ENCODE assay signal across 17 mouse cellular contexts in genomic region chr1:177727883-177728525, GRCm38 (mm10). TPM values are rescaled to one million over a fixed set of nuclear protein-coding genes. Genes with fewer than 3 reads are reported as not detected.
"Had no signal": no experiment of that assay in that cellular context is flagged by ENCODE, and none has a peak within 500 bp of the region (broad histone marks: within the 10 kb centered on the region; RNA-seq: fewer than 3 reads in every experiment).

No protein-coding gene starts in this region.

- H3K4me2 ChIP-seq: limb, embryonic 15.5 days; liver, embryonic 12.5 days had no signal

- ATAC-seq: inflammation-experienced regulatory T-cells, adult 6 months; liver, embryonic 12.5 days; midbrain, embryonic 16.5 days had no signal

- H3K4me1 ChIP-seq: limb, embryonic 15.5 days had no signal

- H3K9ac ChIP-seq: limb, embryonic 15.5 days; liver, embryonic 12.5 days had no signal

- H3K4me3 ChIP-seq: left cerebral cortex, adult 2 months; limb, embryonic 15.5 days; liver, embryonic 12.5 days; midbrain, embryonic 10.5 days had no signal

- H3K9me3 ChIP-seq: limb, embryonic 15.5 days had no signal

- H3K27ac ChIP-seq: left cerebral cortex, adult 2 months; limb, embryonic 15.5 days; liver, embryonic 12.5 days; midbrain, embryonic 10.5 days had no signal

- DNase-seq: kidney, adult 8-10 months; kidney, postnatal 25 days; lung, postnatal 4 days; right cerebral cortex, postnatal 14 days; thymus, postnatal 4 days had no signal

- H3K27me3 ChIP-seq: limb, embryonic 15.5 days; liver, embryonic 12.5 days had no signal

- H3K36me3 ChIP-seq: limb, embryonic 15.5 days; liver, embryonic 12.5 days; midbrain, embryonic 10.5 days had no signal

RNA-seq across cellular contexts. Expression of gene 1700016C15Rik, which starts 1.6 kb away (rescaled TPM):
- total RNA-seq: layer of hippocampus, postnatal 25 days; left cerebral cortex, adult 2 months; left cerebral cortex, postnatal 25 days; megakaryocyte, adult 5-6 weeks had no signal
- polyA plus RNA-seq: limb, embryonic 11.5 days; limb, embryonic 15.5 days; liver, embryonic 12.5 days; liver, embryonic 16.5 days; midbrain, embryonic 10.5 days; midbrain, embryonic 16.5 days; neural tube, embryonic 14.5 days had no signal
